Mouse (Mus musculus) left cerebral cortex, adult 11 months (tissue): ENCODE measurements around the gene Gm9999.
"Not testable (repeated sequence)": the region's sequence is repeated elsewhere in the genome, so short reads cannot be mapped to it uniquely, and the experiment has no call there.

Experiments used
- DNase-seq: peaks from one replicate; pipeline ENCODE4 v3.0.0; 2022; ENCODE audit warnings: low spot score

Gene Gm9999

DNA sequence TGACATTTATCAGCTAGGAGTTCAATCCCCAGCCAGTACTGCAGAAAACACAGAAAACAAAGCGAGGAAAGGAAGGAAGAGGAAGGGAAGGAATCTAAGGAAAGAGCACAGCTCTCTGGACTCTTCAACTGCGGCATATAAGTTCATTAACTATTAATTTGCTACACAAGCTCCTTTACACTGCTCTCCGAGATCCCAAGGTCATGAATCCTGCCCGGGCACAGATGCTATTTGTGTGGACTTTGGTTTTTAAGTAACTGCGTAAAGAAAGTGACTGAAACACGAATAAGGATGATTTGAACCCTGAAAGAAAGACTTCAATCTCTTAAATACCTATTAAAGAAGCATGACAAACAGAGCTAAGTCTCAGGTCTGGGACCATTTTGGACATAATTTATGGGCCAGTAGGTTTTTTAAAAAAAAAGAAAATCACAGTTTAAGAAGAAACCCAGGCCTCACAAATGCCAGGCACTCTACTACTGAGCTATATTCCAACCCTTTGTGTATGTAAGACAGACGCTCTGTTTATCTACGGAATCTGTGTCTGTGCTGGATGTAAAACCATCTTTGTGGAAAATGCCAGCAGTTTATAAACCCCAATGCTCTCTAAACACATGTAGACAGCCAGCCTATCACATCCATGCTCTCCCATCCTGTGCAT is 16.7 kb downstream of the Gm9999 start:
- DNase-seq: no peak

DNA sequence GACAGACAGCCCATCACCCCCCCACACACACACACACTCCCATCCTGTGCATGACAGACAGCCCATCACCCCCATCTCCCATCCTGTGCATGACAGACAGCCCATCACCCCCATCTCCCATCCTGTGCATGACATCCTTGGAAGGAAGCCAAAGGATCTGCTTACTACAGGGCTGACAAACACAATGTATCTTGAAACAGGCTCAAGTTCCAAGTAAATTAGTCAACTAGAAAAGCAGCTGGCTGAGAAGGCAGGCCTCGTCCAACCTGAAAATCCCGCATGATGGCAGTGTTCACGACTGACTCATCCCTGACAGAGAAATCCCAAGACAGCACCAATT is 17.2 kb downstream of the Gm9999 start:
- no peak for DNase-seq

DNA sequence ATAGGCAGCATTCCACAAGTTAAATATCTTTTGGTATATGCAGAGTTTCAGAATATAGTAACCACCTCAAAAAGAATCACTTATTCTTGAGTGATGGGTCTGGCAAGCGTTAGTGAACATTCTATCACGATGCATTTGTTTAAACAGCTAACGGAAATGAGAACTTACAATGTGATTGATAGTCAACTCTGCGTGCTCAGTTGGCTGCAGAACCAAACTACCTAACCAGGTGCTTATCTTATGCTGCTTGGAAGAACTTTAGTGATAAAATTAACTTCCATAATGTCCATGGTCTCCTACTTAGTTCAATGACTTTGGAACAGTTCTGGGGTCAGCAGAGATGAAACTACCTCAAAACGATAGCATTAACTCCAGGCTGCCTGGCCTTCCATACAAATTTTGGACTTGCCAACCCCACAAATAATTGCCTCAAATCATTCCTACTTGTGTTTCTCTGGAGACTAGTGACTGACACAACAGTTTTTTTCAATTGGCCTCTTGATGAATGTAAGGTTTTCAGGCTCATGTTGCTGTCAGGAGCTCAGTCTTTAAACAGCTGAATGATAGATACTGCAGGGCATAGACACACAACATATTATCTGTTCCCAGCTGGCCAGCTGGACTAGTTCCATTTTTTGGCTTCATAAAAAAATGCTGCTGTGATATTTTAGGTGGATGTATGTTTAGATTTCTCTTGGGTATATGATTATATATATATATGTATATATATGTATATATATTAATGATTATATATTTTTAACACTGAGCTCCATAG is 17.9 kb downstream of the Gm9999 start:
- DNase-seq: no peak

DNA sequence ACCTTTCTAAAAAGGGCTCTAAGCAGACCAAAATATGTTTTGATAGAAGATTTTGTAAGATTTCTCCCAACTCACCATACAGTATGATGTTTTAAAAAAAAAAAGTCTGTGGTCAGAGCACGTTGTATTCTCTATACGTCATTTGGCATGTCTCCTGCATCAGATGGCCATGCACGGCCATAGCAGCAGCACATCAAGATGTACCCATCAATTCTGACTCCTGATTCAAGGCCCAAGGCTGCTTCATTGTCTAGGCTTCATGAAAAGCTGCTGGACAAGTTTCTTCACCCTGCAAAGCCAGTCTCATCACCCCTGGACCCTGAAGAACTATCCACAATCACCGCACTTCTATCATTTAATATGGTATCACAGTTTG is 18.5 kb downstream of the Gm9999 start:
- no peak for DNase-seq

DNA sequence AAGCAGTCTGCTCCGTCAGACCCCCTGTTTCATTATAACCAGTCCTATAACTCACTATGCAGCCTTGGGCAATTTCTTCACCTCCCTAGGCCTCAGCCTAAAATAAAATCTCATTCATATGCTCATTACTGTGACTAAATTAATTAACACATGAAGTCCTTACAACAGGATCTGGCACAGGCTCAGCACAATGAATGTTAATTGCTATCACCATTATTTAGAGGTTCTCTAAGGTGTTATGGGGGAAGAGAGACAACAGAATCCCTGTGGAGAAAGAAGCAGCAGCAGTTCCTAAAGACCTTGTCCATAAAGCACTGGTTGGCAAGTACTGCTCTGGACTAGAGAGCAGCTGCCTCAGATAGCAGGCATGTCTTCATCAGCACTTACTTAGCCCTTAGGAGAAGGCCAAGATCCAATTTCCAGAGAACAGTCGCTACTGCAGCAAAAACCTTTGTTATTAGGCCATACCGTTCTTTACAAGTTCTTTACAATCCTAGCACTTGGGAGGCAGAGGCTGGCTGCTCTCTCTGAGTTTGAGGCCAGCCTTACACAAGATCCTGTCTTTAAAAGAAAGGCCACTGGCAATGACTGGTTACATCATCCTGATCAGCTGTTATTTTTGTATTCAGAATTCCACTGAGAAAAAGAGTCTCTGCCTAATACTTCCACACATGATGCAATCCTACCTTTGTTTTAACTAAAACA is 20.2 kb downstream of the Gm9999 start:
- DNase-seq: no peak

DNA sequence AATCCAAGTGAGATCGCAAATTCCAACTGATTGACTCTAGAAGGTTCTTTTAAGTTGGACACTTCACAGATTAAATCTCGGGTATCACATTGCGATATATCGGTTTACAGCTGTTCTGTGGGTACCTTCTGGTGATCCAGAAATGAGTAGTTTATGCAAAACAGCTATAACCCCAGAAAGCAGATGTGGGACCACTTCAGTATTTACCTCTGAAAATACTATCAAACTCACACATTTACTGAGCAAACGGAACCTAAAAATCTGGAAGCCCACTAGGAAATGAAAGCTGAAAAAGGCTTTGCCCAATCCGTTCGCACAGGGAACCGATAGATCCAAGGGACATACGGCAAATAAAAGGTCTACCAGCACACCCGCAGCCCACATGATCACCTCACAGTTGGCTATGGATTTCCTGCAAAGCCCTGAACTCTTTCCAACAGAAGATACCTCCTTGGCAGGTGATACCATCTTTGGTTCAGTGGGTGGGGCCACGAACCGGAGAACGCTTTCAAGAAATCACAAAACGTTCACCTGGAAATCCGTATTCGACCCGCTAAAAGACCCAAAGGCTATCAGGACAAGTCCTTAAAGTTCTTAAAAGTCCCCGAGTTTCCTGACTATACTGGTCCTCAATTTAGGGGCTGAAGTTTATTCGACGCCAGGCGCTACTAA is 23.9 kb downstream of the Gm9999 start:
- DNase-seq: no peak

DNA sequence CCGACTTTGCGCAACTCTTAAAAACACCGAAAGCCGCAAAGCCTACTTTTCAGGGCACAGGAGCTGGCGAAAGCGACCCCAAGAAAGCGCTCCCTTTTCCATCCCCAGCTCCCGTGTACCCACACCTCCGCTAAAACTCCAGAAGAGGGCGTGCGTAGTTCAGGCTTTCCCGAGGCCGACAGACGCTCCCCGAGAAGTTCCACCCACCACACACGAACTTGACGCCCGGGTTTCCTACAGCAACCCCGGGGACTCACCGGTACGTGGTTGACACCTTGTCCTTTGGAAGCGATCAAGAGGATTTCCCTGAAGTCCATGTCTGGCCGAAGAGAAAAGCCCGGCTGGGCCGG is 24.4 kb downstream of the Gm9999 start:
- DNase-seq: no peak

DNA sequence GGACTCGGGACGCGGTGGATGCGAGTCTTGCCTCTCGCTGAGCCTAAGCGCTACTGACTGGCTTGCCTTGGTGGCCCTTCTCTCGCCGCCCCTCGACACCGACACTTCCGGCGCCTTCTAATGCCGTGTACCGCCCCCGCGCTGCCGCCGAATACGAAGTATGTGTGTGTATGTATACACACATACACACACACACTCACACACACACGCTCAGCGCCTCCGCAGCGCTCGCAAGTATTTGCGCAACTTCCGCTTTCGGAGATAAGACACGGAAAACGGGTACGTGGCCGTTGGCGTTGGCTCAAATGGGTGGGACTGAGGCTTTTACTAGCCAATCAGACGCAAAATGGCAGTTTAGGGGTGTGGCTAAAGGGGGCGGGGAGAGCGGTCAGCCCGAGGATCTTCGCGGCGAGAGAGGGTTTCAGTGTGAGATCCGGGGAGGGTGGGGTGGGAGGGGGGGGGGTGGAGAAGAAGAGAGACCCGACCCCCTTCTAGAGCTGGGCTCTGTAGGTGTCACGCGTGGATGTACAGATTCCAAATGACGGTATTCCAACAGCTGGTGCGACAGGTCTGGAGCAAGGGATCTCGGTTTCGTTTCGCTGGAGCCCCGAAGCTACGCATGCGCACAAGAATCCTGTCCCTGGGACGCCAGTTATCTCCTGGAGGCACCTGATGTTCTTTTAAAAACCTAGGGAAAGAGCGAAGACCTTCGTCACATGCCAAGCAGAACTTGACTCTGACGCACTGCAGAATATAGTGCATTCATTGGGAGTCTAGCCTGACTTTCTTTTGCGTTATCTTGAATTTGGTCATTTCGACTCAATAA is 25.0 kb downstream of the Gm9999 start, which contains the start of gene Spty2d1:
TSS of gene Spty2d1 (minus strand) at position 244 of the 826 bp plus-strand sequence.
- DNase-seq: peak; percentile 98

DNA sequence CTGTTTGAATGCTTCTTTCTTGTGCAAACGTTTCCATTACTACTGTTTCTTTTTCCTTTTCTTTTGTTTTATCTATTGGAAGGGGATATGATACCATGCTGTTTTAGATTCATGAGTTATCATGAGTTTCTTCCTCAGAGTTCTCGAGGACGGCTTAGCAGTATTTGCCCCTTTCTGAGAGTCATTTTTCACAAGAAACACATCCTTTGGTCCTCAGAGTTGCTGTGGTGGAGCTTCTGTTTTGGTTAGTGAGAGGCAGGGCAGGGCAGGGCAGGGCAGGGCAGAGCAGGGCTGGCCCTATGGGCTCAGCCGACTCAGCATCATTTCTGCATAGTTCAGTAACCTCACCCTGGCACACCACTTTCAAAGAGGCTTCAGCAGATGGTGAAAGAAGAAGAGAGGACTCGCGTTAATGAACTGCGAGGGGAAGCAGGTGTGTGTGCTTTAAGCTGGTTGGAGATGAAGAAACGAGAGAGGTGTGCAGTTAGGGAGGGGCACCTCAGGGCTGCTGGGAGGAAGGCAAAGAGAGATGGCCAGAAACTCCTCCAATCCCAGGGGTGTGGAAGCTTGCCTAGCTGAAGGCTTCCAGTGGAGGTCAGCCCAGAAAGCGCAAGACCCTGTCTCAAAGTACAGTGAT is 29.9 kb downstream of the Gm9999 start:
- no peak for DNase-seq

DNA sequence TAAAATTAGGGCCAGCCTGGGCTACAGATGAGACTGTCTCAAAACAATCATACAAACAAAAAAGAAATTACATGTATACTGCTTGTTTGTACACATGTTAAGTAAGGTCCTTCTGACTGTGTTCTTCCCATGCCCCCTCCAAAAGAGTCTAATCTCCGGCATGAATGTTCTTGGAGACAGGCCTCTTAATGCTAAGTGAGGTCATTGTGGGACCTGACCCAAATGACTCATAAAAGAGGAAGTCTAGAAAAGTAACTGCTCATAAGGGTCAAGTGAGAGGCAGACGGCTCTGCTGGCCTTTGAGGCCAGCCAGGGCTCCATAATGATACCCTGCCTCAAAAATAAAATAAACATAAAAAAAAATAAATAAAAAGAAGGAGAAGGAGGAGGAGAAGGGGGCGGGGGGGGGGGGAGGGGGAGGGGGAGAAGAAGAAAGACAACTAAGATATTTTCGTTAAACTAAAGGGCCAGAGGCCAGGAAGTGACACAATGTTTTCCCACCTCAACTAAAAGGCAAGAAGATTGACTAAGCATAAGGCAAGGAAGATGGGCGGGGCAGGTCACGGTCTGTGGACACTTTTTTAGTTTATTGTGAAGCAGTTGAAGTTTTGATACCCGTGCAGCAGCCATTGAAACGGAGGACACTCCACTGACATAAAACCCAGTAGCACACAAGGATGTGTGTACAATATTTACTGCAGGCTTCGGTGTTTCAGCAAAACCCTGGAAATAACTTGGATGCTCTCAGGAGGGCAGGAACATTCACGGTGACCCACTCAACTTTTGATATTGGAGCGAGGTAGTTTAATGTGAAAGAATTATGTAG is 31.4 kb downstream of the Gm9999 start:
- DNase-seq: no peak

DNA sequence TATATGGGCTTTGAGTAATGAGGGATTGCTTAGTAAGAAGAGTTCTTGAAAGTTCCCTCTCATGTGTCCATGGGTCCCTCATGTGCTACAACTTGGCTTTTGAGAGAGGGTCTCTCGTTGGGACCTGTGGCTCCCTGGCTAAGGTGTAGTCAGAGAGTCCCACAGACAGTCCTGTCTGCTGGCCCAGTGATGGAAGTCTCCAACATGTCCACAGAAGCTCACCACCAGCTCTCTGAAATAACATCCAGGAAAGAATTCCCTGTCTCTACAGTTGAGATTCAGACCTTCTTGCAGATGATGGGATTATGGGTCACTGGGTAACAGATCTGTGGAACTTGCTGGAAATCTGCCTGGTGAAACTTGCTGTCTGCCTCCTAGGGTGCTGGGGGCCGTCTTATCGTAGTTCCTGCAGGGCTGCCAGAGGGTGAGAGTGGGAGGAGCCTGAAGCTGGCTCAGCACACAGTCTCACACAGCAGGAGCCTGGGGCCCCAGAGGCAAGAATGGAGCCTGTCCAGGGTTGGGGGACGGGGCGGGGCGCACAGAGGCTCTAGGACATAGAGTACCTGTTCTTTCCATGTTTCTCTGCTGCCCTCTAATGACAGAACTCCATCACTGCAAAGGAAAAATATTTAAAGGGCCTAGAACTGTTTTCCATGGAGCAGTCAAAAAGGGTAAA is 32.1 kb downstream of the Gm9999 start:
- DNase-seq: peak; percentile 73

DNA sequence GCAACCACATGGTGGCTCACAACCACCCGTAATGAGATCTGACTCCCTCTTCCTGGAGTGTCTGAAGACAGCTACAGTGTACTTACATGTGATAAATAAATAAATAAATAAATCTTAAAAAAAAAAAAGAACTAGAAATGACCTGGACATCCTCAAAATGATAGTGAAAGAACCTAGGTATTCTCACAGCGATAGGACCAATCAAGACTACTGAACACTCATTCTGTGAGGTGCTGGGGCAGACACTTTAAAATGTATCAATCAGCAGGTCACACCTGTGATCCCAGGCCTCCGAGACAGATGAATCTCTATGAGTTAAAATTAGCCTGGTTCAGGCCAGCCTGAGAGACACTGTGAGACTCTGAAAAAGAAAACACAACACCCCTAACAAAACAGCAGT is 33.2 kb downstream of the Gm9999 start:
- no peak for DNase-seq

DNA sequence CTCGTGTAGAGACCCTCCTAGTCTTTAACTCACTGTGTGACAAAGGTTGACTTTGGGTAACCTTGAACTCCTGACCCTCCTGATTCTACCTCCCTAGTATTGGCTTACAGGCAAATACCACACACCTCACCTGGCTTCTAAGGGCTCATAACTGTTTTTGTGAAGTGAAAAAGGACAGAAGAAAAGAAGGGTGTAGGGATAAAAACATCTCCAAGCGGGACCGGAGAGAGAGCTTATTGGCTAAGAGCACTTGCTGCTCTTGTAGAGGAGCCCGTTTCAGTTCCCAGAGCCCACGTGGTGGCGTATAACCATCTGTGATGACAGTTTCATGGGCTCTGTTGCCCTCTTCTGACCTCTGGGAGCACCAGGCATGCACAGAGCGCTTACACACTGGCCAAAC is 33.8 kb downstream of the Gm9999 start:
- DNase-seq: no peak

DNA sequence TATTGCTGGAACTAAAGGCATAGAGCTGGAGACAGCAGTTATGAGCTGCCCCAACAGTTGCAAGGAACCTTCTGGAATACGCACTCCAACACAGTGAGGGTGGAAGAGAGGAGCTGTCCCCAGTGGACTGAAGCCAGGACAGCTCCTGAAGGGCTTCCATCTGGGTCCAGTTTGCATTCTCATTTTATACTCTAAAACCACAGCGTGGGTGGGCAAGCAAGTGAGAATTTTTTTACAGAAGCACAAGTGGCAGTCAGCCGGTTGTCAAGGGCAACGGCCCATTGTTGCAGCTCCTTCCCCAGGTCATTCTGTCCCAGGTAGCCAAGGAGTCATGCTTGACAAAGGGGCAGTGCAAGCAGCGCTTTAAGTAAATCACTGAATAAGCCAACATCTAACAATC is 36.3 kb downstream of the Gm9999 start:
- DNase-seq: peak; percentile 38

DNA sequence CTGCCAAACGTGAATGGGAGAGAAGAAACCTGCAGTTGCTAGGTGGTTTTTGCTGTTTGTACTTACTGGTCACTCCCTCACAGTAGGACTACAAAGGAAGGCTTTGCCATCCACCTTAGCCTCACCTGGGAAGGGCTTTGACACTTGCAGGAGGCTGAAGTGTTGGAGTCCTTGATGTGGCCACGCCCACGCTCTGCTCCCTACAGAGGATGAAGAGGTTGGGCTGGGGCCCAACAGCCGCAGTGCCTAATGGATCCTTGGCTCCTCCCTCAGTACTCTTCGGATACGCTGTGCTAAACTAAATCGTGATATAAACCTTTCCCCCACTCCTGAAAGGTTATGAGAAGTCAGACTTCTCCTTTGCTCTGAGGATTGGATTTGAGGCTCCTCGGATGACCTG is 37.6 kb downstream of the Gm9999 start:
- no peak for DNase-seq

DNA sequence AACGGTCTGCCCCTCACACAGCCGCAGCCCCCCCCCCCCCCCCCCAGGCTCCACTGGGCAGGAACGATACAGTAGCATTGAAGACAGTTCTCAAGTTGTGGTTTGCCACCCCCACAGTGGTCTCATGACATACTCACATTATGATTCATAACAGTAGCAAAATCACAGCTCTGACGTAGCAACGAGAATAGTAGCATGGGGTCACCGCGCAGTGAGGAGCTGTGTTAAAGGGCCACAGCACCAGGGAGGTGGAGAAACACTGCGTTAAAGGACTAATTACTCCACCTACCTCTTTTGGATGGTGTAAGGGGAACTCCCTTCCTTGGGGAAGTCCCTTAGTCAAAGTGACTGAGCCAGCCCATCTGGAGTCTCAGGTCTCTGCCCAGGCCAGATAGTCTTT is 39.1 kb downstream of the Gm9999 start:
- no peak for DNase-seq

DNA sequence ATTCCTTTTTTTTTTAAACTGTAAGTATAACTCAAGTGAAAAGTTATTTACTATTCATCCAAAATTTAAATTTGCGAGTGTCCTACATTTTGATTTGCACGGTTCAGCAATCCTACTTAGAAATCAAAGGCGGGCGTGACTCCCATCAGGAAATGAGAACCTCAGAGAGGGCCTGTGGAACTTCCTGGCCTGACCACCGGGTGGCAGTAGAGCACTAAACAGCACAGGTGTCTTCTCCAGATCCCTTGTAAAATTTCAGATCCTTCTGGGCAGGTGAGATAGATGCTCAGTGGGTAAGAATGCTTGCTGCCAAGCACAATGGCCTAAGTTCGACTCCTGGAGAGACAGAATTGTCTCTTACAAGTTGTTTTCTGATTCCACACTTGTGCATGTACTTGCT is 40.1 kb downstream of the Gm9999 start:
- peak; percentile 65 for DNase-seq

DNA sequence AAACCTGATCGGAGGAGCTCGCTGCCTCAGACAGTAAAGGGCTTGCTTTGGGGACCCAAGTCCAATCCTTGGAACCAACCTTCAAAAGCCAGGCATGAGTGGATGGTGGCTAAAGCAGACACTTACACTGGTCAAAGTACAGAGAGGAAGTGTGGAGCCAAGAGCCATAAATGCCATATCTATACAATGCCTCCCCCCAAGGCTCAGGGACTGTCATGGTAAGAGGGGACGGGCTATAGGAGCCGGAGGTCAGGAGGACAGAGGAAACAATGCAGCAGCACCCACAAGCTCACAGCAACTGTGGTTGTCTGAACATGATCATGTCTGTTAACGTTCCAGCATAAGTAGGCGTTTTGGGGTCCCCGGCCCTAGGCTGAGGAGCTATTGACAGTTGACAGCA is 41.1 kb downstream of the Gm9999 start:
- DNase-seq: no peak

DNA sequence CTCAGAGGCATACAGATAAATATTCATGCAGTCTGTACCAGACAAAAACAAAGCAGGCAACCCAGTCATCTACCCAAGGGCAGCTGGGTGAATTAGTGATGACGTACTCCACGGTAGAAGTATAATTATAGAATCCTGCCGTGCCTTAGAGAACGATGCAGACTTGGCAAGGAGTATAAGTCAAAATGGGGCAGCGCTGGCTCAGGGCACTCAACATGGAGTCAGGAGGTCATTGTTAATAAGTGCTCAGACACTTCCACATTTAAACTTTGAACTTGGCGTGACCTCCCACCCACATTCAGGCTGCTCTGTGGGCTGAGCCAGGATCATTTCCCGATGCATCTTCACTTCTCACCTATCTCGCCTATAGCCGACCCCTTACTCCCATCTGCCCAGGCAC is 42.0 kb downstream of the Gm9999 start:
- no peak for DNase-seq

DNA sequence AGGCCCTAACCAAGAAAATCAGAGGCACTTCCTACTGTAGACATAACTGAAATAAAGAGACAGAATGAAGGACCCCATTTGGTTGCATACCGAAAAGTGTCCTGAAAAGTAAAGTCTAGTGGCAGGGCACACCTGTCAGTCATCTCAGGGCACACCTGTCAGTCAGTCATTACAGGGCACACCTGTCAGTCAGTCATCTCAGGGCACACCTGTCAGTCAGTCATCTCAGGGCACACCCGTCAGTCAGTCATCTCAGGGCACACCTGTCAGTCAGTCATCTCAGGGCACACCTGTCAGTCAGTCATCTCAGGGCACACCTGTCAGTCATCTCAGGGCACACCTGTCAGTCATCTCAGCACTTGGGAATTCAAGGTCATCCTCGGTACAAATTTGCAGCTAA is 43.5 kb downstream of the Gm9999 start:
- not testable (repeated sequence) for DNase-seq
